Comparison of ENCODE assay signal across 8 mouse cellular contexts in genomic region chr12:24831153-24831963, GRCm38 (mm10). TPM values are rescaled to one million over a fixed set of nuclear protein-coding genes. Genes with fewer than 3 reads are reported as not detected.
DNase-seq lines count a peak whose midpoint lies in the region; ATAC-seq and TF ChIP-seq lines count a peak whose summit lies in the region.

No protein-coding gene starts in this region.

- H3K4me2 ChIP-seq in forebrain, embryonic 16.5 days (ENCODE audit: low read length): peak overlapping the region; percentile 89
- H3K4me2 ChIP-seq in lung, embryonic 15.5 days: peak overlapping the region; percentile 80

- peaks cover 0 to 15% of the 10 kb centered on the region in 2 experiments; a peak in 2 of 4 replicates for H3K36me3 ChIP-seq in MEL (ENCODE audit: control insufficient read depth in 1 of 2, insufficient read depth in 2 of 2, low read length in 2 of 2)
- no peaks in the 10 kb centered on the region for H3K36me3 ChIP-seq in forebrain, embryonic 16.5 days (ENCODE audit: control insufficient read depth, insufficient read depth)
- H3K36me3 ChIP-seq in lung, embryonic 15.5 days: no peaks in the 10 kb centered on the region

- H3K27ac ChIP-seq in MEL (ENCODE audit: control insufficient read depth, low read depth, low read length): no peak overlapping the region
- peak overlapping the region; percentile 98 for H3K27ac ChIP-seq in forebrain, embryonic 16.5 days (ENCODE audit: low read length)
- H3K27ac ChIP-seq in lung, embryonic 15.5 days: peak overlapping the region; percentile 90

- no peaks in the 10 kb centered on the region for H3K27me3 ChIP-seq in MEL (ENCODE audit: control insufficient read depth in 1 of 2, insufficient read depth in 2 of 2, low read length in 2 of 2)
- no peaks in the 10 kb centered on the region for H3K27me3 ChIP-seq in forebrain, embryonic 16.5 days (replicated peaks; ENCODE audit: control insufficient read depth, insufficient read depth, low read length)
- H3K27me3 ChIP-seq in lung, embryonic 15.5 days: no peaks in the 10 kb centered on the region

- peaks cover 12 to 16% of the 10 kb centered on the region in 2 experiments for H3K4me1 ChIP-seq in MEL (ENCODE audit: control insufficient read depth in 1 of 2, insufficient read depth in 2 of 2, low read length in 2 of 2)
- H3K4me1 ChIP-seq in forebrain, embryonic 16.5 days (replicated peaks; ENCODE audit: control insufficient read depth, insufficient read depth, low read length): peaks cover 30% of the 10 kb centered on the region
- H3K4me1 ChIP-seq in lung, embryonic 15.5 days: peaks cover 23% of the 10 kb centered on the region

- peak; percentile 99 for ATAC-seq in forebrain, embryonic 16.5 days
- ATAC-seq in lung, embryonic 15.5 days (ENCODE audit: borderline replicate concordance, extremely low read depth, low FRiP score, low TSS enrichment): peak; percentile 99

- peak; percentile 24 to 51; a peak in 1 of 4 replicates for TF ChIP-seq POLR2A in MEL (IDR thresholded peaks at IDR 0.05; ENCODE audit: control insufficient read depth in 1 of 2, insufficient read depth in 1 of 2, low read depth in 1 of 2, low read length in 2 of 2, poor library complexity in 1 of 2)

- intact Hi-C loops in heart, postnatal 36 days (cut with DNase I): loop anchor here (5.0 to 10.0 kb wide), 2 partner anchors 114 to 187 kb away; no protein-coding TSS in a partner anchor

- TF ChIP-seq RAD21 in MEL (IDR thresholded peaks at IDR 0.05; ENCODE audit: low read depth, low read length): no peak

- peak; percentile 88 for DNase-seq in MEL (ENCODE audit: low read depth, low spot score)
- peak; percentile 57 to 73 for DNase-seq in cerebellum, adult 18-20 months
- DNase-seq in heart, postnatal 36 days: peak; percentile 76 to 83
- peak; percentile 84 to 86 for DNase-seq in layer of hippocampus, adult 8-10 months (ENCODE audit: low spot score in 2 of 2)
- peak; percentile 92 for DNase-seq in ovary, postnatal 36 days (ENCODE audit: low spot score)
- DNase-seq in thymus, postnatal 14 days: peak; percentile 93

- H3K9me3 ChIP-seq in MEL (replicated peaks; ENCODE audit: insufficient read depth, low read length): no peaks in the 10 kb centered on the region
- H3K9me3 ChIP-seq in forebrain, embryonic 16.5 days (ENCODE audit: control insufficient read depth, low read length): no peaks in the 10 kb centered on the region
- H3K9me3 ChIP-seq in lung, embryonic 15.5 days: no peaks in the 10 kb centered on the region

- no peaks in the 10 kb centered on the region; the same call in 1 of the 2 replicates for H3K79me2 ChIP-seq in MEL (ENCODE audit: control insufficient read depth, insufficient read depth, low read length, poor library complexity)

- under 1% methylated on average over 85 of the region's 95 CpGs for WGBS in forebrain, embryonic 16.5 days
- 2% methylated on average over 81 of the region's 95 CpGs for WGBS in lung, embryonic 15.5 days

- TF ChIP-seq EP300 in MEL (IDR thresholded peaks at IDR 0.05; ENCODE audit: low read depth in 1 of 2, low read length in 2 of 2): no peak

- peak overlapping the region; percentile 68 for H3K9ac ChIP-seq in MEL (ENCODE audit: control insufficient read depth, low read depth, low read length, poor library complexity, severe bottlenecking)
- H3K9ac ChIP-seq in forebrain, embryonic 16.5 days (replicated peaks; ENCODE audit: low read depth, low read length): peak overlapping the region; percentile 100
- H3K9ac ChIP-seq in lung, embryonic 15.5 days: peak overlapping the region; percentile 85

- TF ChIP-seq CTCF in MEL (IDR thresholded peaks at IDR 0.05 in 2 of 3, conservative IDR thresholded peaks at IDR 0.05 in 1 of 3; ENCODE audit: control insufficient read depth in 1 of 3, insufficient read depth in 1 of 3, low read depth in 2 of 3, low read length in 3 of 3, poor library complexity in 1 of 3, severe bottlenecking in 1 of 3): peak in 2 of 3 experiments; percentile 6 to 9; a peak in 1 of 6 replicates

- peak overlapping the region; percentile 73 to 95 for H3K4me3 ChIP-seq in MEL (ENCODE audit: control insufficient read depth in 1 of 2, insufficient read depth in 1 of 2, low read depth in 2 of 2, low read length in 2 of 2)
- H3K4me3 ChIP-seq in forebrain, embryonic 16.5 days (replicated peaks; ENCODE audit: low read length): peak overlapping the region; percentile 96
- H3K4me3 ChIP-seq in lung, embryonic 15.5 days: peak overlapping the region; percentile 66

TF ChIP-seq in MEL, 35 proteins besides CTCF, POLR2A, EP300 and RAD21:
- no peak for TF ChIP-seq MEF2A (IDR thresholded peaks at IDR 0.05; ENCODE audit: extremely low read depth, insufficient replicate concordance, low read depth, low read length, poor library complexity, severe bottlenecking)
- TF ChIP-seq SMC3 (IDR thresholded peaks at IDR 0.05; ENCODE audit: low read depth, low read length): no peak
- TF ChIP-seq MAZ (IDR thresholded peaks at IDR 0.05; ENCODE audit: low read depth, low read length): peak; percentile 76; the same call in 1 of the 2 replicates
- 0 out of 2 replicates have a peak, but pooled peaks have one; percentile 41 for TF ChIP-seq HCFC1 (IDR thresholded peaks at IDR 0.05; ENCODE audit: low read depth, low read length)
- no peak for TF ChIP-seq MYB (IDR thresholded peaks at IDR 0.05; ENCODE audit: low read depth, low read length)
- TF ChIP-seq USF2 (IDR thresholded peaks at IDR 0.05; ENCODE audit: borderline replicate concordance in 1 of 2, insufficient read depth in 1 of 2, low read depth in 1 of 2, low read length in 2 of 2): no peak
- no peak for TF ChIP-seq ZMIZ1 (IDR thresholded peaks at IDR 0.05; ENCODE audit: low read depth, low read length)
- TF ChIP-seq CHD1 (IDR thresholded peaks at IDR 0.05; ENCODE audit: low read depth, low read length): no peak
- TF ChIP-seq TAL1 (IDR thresholded peaks at IDR 0.05; ENCODE audit: low read length): no peak
- TF ChIP-seq ZC3H11A (IDR thresholded peaks at IDR 0.05; ENCODE audit: low read depth, low read length): no peak
- TF ChIP-seq NELFE (IDR thresholded peaks at IDR 0.05; ENCODE audit: low read depth, low read length): peak; percentile 46
- TF ChIP-seq MXI1 (IDR thresholded peaks at IDR 0.05; ENCODE audit: low read depth, low read length): no peak
- TF ChIP-seq BHLHE40 (IDR thresholded peaks at IDR 0.05; ENCODE audit: borderline replicate concordance, low read depth, low read length): no peak
- TF ChIP-seq KAT2A (conservative IDR thresholded peaks at IDR 0.05; ENCODE audit: low read depth, low read length): no peak
- no peak for TF ChIP-seq GATA1 (IDR thresholded peaks at IDR 0.05; ENCODE audit: low read depth, low read length)
- no peak for TF ChIP-seq TCF12 (IDR thresholded peaks at IDR 0.05; ENCODE audit: low read depth, low read length)
- TF ChIP-seq ELF1 (IDR thresholded peaks at IDR 0.05; ENCODE audit: low read depth, low read length): peak; percentile 30; the same call in 1 of the 2 replicates
- no peak for TF ChIP-seq MAFK (IDR thresholded peaks at IDR 0.05; ENCODE audit: borderline replicate concordance, low read depth, low read length)
- no peak for TF ChIP-seq ZNF384 (IDR thresholded peaks at IDR 0.05; ENCODE audit: low read depth, low read length)
- peak; percentile 53 for TF ChIP-seq CHD2 (IDR thresholded peaks at IDR 0.05; ENCODE audit: low read length)
- TF ChIP-seq SIN3A (IDR thresholded peaks at IDR 0.05; ENCODE audit: low read length): 0 out of 2 replicates have a peak, but pooled peaks have one; percentile 32
- TF ChIP-seq E2F4 (IDR thresholded peaks at IDR 0.05; ENCODE audit: borderline replicate concordance, low read depth, low read length): no peak
- 0 out of 2 replicates have a peak, but pooled peaks have one; percentile 38 for TF ChIP-seq NRF1 (IDR thresholded peaks at IDR 0.05; ENCODE audit: insufficient read depth, low read depth, low read length, poor library complexity, severe bottlenecking)
- TF ChIP-seq USF1 (IDR thresholded peaks at IDR 0.05; ENCODE audit: low read depth, low read length): no peak
- no peak for TF ChIP-seq MYC (IDR thresholded peaks at IDR 0.05; ENCODE audit: low read depth, low read length)
- TF ChIP-seq MAX (IDR thresholded peaks at IDR 0.05; ENCODE audit: low read length): no peak
- no peak for TF ChIP-seq ETS1 (IDR thresholded peaks at IDR 0.05; ENCODE audit: low read depth, low read length)
- no peak for TF ChIP-seq JUND (IDR thresholded peaks at IDR 0.05; ENCODE audit: low read depth, low read length)
- TF ChIP-seq POLR2AphosphoS5 (IDR thresholded peaks at IDR 0.05; ENCODE audit: borderline replicate concordance, low read depth, low read length): no peak

RNA-seq across cellular contexts. Expression of gene Mboat2, which starts 0.7 kb away (rescaled TPM):
- 13.5 and 14.4 TPM in 2 replicates for total RNA-seq in MEL (2012; rRNA removed)
- polyA plus RNA-seq in MEL (2012; ENCODE audit: insufficient read depth in 1 of 2, insufficient read length in 2 of 2, low read depth in 1 of 2, low replicate concordance in 2 of 2, missing spikeins in 1 of 2): 10 to 100 TPM in 1 of 2 experiments, not detected in 1; 13.5 TPM
- polyA plus RNA-seq in forebrain, embryonic 16.5 days (2015; fragmentation: Nextera tagmentation; extraction: Ambion mirVana): 70.8 and 78.2 TPM in 2 replicates
- 10 to 100 TPM in 1 of 2 experiments, 1 to 10 TPM in 1; 9.7 to 11.0 TPM for total RNA-seq in heart, postnatal 36 days (2021)
- 10 to 100 TPM; 72.1 to 87.1 (median 83.2) TPM for total RNA-seq in layer of hippocampus, adult 8-10 months (2022)
- 41.0 and 42.5 TPM in 2 replicates for polyA plus RNA-seq in lung, embryonic 15.5 days (2015; fragmentation: Nextera tagmentation; extraction: Ambion mirVana)
